Mouse (Mus musculus) ES-Bruce4 (cell line): Measurements from ENCODE around the gene A630095N17Rik.

Experiments used
- CTCF ChIP-seq: IDR thresholded peaks from one replicate; pipeline ENCODE4 v1.8.1; 2011; ENCODE audit warnings: low read depth, low read length
- POLR2A ChIP-seq: IDR thresholded peaks from one replicate; pipeline ENCODE4 v1.8.1; 2011; ENCODE audit warnings: low read length; ENCODE audit not compliant: insufficient read depth

DNA sequence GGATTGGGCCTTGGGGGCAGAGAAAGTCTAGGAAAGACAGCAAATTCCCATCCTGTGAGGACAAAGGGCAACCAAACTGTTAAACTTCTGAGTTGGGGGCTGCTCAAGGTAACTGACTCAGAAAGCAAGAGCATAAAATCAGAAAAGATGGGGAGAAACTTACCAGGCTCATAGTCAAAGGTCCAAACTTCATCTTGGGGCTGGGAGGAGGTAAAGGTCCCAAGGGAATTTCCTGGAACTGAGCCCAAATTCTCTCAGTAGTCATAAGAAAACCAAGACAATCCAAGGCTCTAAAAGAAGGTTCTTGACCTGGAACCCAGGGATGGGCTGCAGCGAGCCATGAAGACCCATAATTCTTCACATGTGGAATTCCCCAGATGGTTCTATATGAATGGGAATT lies 30.7 kb downstream of the A630095N17Rik start:
- TF ChIP-seq CTCF (no peak), POLR2A (no peak)
